Mouse (Mus musculus) heart, embryonic 14.5 days (tissue): ENCODE results near the gene AU015836. TPM values are rescaled to one million over a fixed set of nuclear protein-coding genes. Genes with fewer than 3 reads are reported as not detected.

Source experiments
- ATAC-seq: fragments of 200-750 bp; cut with Nextera tagmentation; 2 replicates; pipeline ENCODE4 v1.8.0; 2017; ENCODE audit warnings: low read depth, moderate TSS enrichment; ENCODE audit not compliant: insufficient number of reproducible peaks, insufficient read depth, low FRiP score
- H3K27ac ChIP-seq, 2 experiments: fragments of 200-500 bp in 1 of 2; fragments of 300-500 bp in 1 of 2; sonication (generic) in 1 of 2; replicated peaks in 1 of 2; 2 replicates each; pipeline ENCODE4 v1.5.1; 2012 to 2014; ENCODE audit warnings: low read depth in 2 of 2, low read length in 2 of 2, control low read depth in 1 of 2, mild to moderate bottlenecking in 1 of 2, mixed read lengths in 1 of 2; ENCODE audit not compliant: control insufficient read depth in 1 of 2, insufficient read depth in 1 of 2
- H3K27me3 ChIP-seq: fragments of 300-500 bp; sonication (generic); 2 replicates; pipeline ENCODE4 v1.6.1; 2014; ENCODE audit warnings: mild to moderate bottlenecking, low read length, control low read depth; ENCODE audit not compliant: control insufficient read depth, insufficient read depth
- H3K36me3 ChIP-seq: fragments of 300-500 bp; sonication (generic); 2 replicates; pipeline ENCODE4 v1.6.1; 2014; ENCODE audit warnings: mild to moderate bottlenecking, control low read depth, low read length, mixed read lengths; ENCODE audit not compliant: control insufficient read depth, insufficient read depth
- H3K4me1 ChIP-seq, 2 experiments: fragments of 200-500 bp in 1 of 2; fragments of 300-500 bp in 1 of 2; sonication (generic) in 1 of 2; 2 replicates each; pipeline ENCODE4 v1.6.1; 2012 to 2014; ENCODE audit warnings: low read length in 2 of 2, control low read depth in 1 of 2, mixed read lengths in 1 of 2; ENCODE audit not compliant: control insufficient read depth in 2 of 2, insufficient read depth in 2 of 2
- H3K4me2 ChIP-seq: fragments of 300-500 bp; sonication (generic); 2 replicates; pipeline ENCODE4 v1.6.1; 2014; ENCODE audit warnings: mild to moderate bottlenecking, low read length
- H3K4me3 ChIP-seq, 2 experiments: fragments of 200-500 bp in 1 of 2; fragments of 300-500 bp in 1 of 2; sonication (generic) in 1 of 2; 2 replicates each; pipeline ENCODE4 v1.5.1; 2012 to 2014; ENCODE audit warnings: low read length in 2 of 2, mild to moderate bottlenecking in 2 of 2, control low read depth in 1 of 2, low read depth in 1 of 2, moderate library complexity in 1 of 2; ENCODE audit not compliant: control insufficient read depth in 1 of 2, insufficient read depth in 1 of 2
- H3K9ac ChIP-seq: fragments of 300-500 bp; sonication (generic); 2 replicates; pipeline ENCODE4 v1.6.1; 2014; ENCODE audit warnings: mild to moderate bottlenecking, low read length
- H3K9me3 ChIP-seq: fragments of 300-500 bp; sonication (generic); 2 replicates; pipeline ENCODE4 v1.6.1; 2016; ENCODE audit warnings: low read length, control low read depth; ENCODE audit not compliant: control insufficient read depth
- WGBS: fragments of 180-500 bp; shearing (Covaris S2); extraction: QIAGEN DNeasy Blood & Tissue Kit; methylation state at CpG from one replicate; pipeline ENCODE4 v1.1.7; 2014; 5-methylcytosine and 5-hydroxymethylcytosine counted together
- polyA plus RNA-seq: library from polyadenylated mRNA; unstranded; fragments of >200 nt; fragmentation: Nextera tagmentation; extraction: Ambion mirVana; gene quantifications from 2 replicates; pipeline ENCODE4 v1.2.1, GENCODE M21; 2014

The AU015836 gene
- polyA plus RNA-seq, 1 experiment from 2014 or later = 0.26 TPM

DNA sequence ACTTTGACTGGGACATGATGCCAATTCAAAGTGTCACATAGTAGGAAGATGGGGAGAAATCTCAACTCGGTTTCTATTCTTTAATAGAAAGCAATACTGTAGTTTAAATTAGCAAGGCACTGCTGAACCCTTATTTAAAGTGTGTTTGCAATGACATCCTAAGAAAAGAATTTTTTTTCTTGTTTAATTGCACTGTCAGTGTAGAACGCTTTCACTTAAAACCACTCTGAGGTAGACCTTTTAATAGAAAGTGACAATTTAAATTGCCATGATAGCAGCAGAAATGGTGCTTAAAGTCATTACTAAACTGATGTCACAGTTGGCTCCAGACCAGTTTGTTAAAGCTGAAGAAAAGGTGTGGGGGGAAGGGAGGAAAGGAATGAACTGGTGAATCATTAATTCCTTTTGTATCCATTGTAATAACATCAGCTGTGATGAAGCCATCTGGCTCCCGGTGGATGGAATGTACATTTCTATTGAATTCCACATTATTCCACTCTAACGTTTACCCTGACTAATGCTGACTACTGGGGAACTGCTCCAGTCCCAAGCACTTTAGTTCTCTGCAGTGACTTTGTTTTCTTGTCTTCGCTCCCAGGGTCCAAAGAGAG is 53.9 kb downstream of the AU015836 start:
- H3K4me1 ChIP-seq = no peaks in the 10 kb centered on the region
- no peak overlapping the region for H3K27ac ChIP-seq
- peaks cover 27% of the 10 kb centered on the region; the same call in 1 of the 2 replicates for H3K27me3 ChIP-seq
- H3K4me3 ChIP-seq = no peak overlapping the region
- no peak for ATAC-seq
- H3K4me2 ChIP-seq = no peak overlapping the region
- no peaks in the 10 kb centered on the region for H3K9me3 ChIP-seq
- H3K9ac ChIP-seq = no peak overlapping the region
- 76% methylated on average over 5 of the region's 5 CpGs for WGBS
- no peaks in the 10 kb centered on the region for H3K36me3 ChIP-seq

Other genes starting within 250 kb of the AU015836 start
- gene Pdk3, start 136.5 kb upstream of the AU015836 start, polyA plus RNA-seq = 129 and 137 TPM in 2 replicates
- gene Zfx, start 155.0 kb downstream of the AU015836 start, polyA plus RNA-seq = 23.7 and 28.2 TPM in 2 replicates
- gene Eif2s3x, start 244.2 kb downstream of the AU015836 start, polyA plus RNA-seq = 46.9 and 75.7 TPM in 2 replicates